Comparison of ENCODE assay signal across 17 mouse cellular contexts in the genomic region with DNA sequence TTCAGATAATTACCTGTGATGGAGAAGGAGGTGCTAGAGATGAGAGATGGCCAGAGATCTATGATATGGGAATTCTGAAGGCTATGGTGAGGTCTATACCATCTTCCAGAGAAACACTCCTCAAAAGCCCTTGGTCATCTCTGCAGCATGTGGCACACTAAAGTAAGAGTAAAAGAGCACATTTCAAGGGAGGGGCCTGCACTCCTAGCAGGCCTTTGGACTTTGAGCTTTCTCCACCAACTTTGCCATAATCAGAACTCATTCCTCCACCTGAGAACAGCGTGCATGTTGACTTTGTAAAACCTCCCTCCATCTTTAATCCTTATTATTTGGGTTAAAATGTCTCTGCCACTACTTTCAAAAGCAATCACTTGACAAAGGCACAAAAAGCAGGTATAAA.
"Had no signal": no experiment of that assay in that cellular context is flagged by ENCODE, and none has a peak within 500 bp of the region (broad histone marks: within the 10 kb centered on the region; RNA-seq: fewer than 3 reads in every experiment).

No protein-coding gene starts in this region.

- H3K27me3 ChIP-seq: liver, embryonic 12.5 days; megakaryocyte, embryonic 14.5 days; midbrain, embryonic 13.5 days; midbrain, embryonic 15.5 days; neural tube, embryonic 12.5 days; stomach, embryonic 15.5 days had no signal

- H3K9me3 ChIP-seq: liver, embryonic 12.5 days; megakaryocyte, embryonic 14.5 days; midbrain, embryonic 13.5 days; midbrain, embryonic 15.5 days; neural tube, embryonic 12.5 days; stomach, embryonic 15.5 days had no signal

- DNase-seq: lung, adult 18-20 months; lung, embryonic 14.5 days; lung, postnatal 10 days; retina, postnatal 1 day; right cerebral cortex, postnatal 14 days; thymus, adult 18-20 months; thymus, postnatal 14 days; thymus, postnatal 36 days had no signal

- H3K4me2 ChIP-seq: liver, embryonic 12.5 days; lung, embryonic 14.5 days; midbrain, embryonic 11.5 days; midbrain, embryonic 13.5 days; midbrain, embryonic 15.5 days; neural tube, embryonic 12.5 days; stomach, embryonic 15.5 days had no signal

- H3K9ac ChIP-seq: liver, embryonic 12.5 days; liver, embryonic 14.5 days; lung, embryonic 14.5 days; midbrain, embryonic 13.5 days; midbrain, embryonic 15.5 days; neural tube, embryonic 12.5 days; stomach, embryonic 15.5 days had no signal

- H3K4me1 ChIP-seq: liver, embryonic 12.5 days; midbrain, embryonic 13.5 days; midbrain, embryonic 15.5 days; neural tube, embryonic 12.5 days; stomach, embryonic 15.5 days had no signal

- H3K27ac ChIP-seq: liver, embryonic 12.5 days; liver, embryonic 14.5 days; macrophage; midbrain, embryonic 13.5 days; midbrain, embryonic 15.5 days; neural tube, embryonic 12.5 days; stomach, embryonic 15.5 days had no signal

- ATAC-seq: liver, embryonic 12.5 days; midbrain, embryonic 13.5 days; midbrain, embryonic 15.5 days had no signal

- H3K4me3 ChIP-seq: liver, embryonic 12.5 days; megakaryocyte, embryonic 14.5 days; midbrain, embryonic 13.5 days; midbrain, embryonic 15.5 days; neural tube, embryonic 12.5 days; stomach, embryonic 15.5 days had no signal

- H3K36me3 ChIP-seq: liver, embryonic 12.5 days; midbrain, embryonic 13.5 days; midbrain, embryonic 15.5 days; neural tube, embryonic 12.5 days; stomach, embryonic 15.5 days had no signal
